Mouse (Mus musculus) liver, embryonic 11.5 days (tissue): Measurements from ENCODE around the gene Pcid2. TPM values are rescaled to one million over a fixed set of nuclear protein-coding genes. Genes with fewer than 3 reads are reported as not detected.

ENCODE experiments used
- ATAC-seq: fragments of 200-750 bp; cut with Nextera tagmentation; replicated peaks from 2 replicates; pipeline ENCODE4 v1.8.0; 2017; ENCODE audit warnings: moderate number of reproducible peaks, mild to moderate bottlenecking, moderate TSS enrichment, moderate library complexity; ENCODE audit not compliant: low FRiP score
- DNase-seq: peaks from one replicate; pipeline ENCODE4 v3.0.0-alpha.2; 2017; ENCODE audit warnings: low spot score
- H3K27ac ChIP-seq: fragments of 300-500 bp; sonication (generic); 2 replicates; pipeline ENCODE4 v1.5.1; 2014; ENCODE audit warnings: mild to moderate bottlenecking, low read depth, low read length, control low read depth
- H3K27me3 ChIP-seq: fragments of 300-500 bp; sonication (generic); replicated peaks from 2 replicates; pipeline ENCODE4 v1.6.1; 2014; ENCODE audit warnings: low read length, mixed read lengths; ENCODE audit not compliant: control insufficient read depth, insufficient read depth
- H3K36me3 ChIP-seq: fragments of 300-500 bp; sonication (generic); 2 replicates; pipeline ENCODE4 v1.6.1; 2014; ENCODE audit warnings: mild to moderate bottlenecking, low read length, moderate library complexity, mixed read lengths; ENCODE audit not compliant: control insufficient read depth, insufficient read depth
- H3K4me1 ChIP-seq: fragments of 300-500 bp; sonication (generic); replicated peaks from 2 replicates; pipeline ENCODE4 v1.6.1; 2014; ENCODE audit warnings: low read length, mixed read lengths; ENCODE audit not compliant: control insufficient read depth, insufficient read depth
- H3K4me2 ChIP-seq: fragments of 300-500 bp; sonication (generic); 2 replicates; pipeline ENCODE4 v1.6.1; 2014; ENCODE audit warnings: mild to moderate bottlenecking, control low read depth, moderate library complexity
- H3K4me3 ChIP-seq: fragments of 300-500 bp; sonication (generic); 2 replicates; pipeline ENCODE4 v1.5.1; 2014; ENCODE audit warnings: low read depth, low read length, control low read depth
- H3K9ac ChIP-seq: fragments of 300-500 bp; sonication (generic); 2 replicates; pipeline ENCODE4 v1.6.1; 2014; ENCODE audit warnings: low read depth, low read length, control low read depth
- H3K9me3 ChIP-seq: fragments of 300-500 bp; sonication (generic); 2 replicates; pipeline ENCODE4 v1.6.1; 2016; ENCODE audit warnings: low read length, inconsistent platforms, mixed read lengths; ENCODE audit not compliant: control insufficient read depth
- WGBS: fragments of 180-500 bp; shearing (Covaris S2); extraction: QIAGEN DNeasy Blood & Tissue Kit; methylation state at CpG from one replicate; pipeline ENCODE4 v1.1.7; 2014; 5-methylcytosine and 5-hydroxymethylcytosine counted together
- polyA plus RNA-seq: library from polyadenylated mRNA; unstranded; fragments of >200 nt; fragmentation: Nextera tagmentation; extraction: Ambion mirVana; gene quantifications from 2 replicates; pipeline ENCODE4 v1.2.1, GENCODE M21; 2014

Gene Pcid2
- polyA plus RNA-seq, 1 experiment from 2014 or later = 38.8 TPM

DNA sequence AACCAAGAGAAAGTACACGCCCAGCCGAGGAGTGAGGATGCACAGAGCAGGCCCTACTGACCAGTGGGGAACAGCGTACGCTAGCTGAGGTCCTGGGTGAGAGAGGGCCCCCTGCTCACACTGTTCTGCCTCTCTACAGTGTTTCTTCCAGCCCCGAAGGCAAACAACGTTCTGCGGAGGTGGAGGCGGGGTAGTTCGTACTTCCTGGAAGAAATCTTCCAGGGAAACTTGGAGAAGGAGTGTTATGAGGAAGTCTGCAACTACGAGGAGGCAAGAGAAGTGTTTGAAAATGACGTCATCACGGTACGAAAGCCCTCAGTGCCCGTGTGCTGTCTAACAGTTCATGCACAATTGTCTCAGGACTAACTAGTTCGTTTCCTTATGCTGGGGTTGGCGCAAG is 42.1 kb downstream of the Pcid2 start:
- H3K27ac ChIP-seq = no peak overlapping the region
- ATAC-seq (no peak), DNase-seq (no peak)
- no peaks in the 10 kb centered on the region for H3K36me3 ChIP-seq
- H3K4me2 ChIP-seq = no peak overlapping the region
- H3K4me1 ChIP-seq = no peaks in the 10 kb centered on the region; the same call in 1 of the 2 replicates
- WGBS = 78% methylated on average over 16 of the region's 16 CpGs
- no peak overlapping the region for H3K4me3 ChIP-seq
- H3K9ac ChIP-seq = no peak overlapping the region
- H3K9me3 ChIP-seq = no peaks in the 10 kb centered on the region
- H3K27me3 ChIP-seq = no peaks in the 10 kb centered on the region

DNA sequence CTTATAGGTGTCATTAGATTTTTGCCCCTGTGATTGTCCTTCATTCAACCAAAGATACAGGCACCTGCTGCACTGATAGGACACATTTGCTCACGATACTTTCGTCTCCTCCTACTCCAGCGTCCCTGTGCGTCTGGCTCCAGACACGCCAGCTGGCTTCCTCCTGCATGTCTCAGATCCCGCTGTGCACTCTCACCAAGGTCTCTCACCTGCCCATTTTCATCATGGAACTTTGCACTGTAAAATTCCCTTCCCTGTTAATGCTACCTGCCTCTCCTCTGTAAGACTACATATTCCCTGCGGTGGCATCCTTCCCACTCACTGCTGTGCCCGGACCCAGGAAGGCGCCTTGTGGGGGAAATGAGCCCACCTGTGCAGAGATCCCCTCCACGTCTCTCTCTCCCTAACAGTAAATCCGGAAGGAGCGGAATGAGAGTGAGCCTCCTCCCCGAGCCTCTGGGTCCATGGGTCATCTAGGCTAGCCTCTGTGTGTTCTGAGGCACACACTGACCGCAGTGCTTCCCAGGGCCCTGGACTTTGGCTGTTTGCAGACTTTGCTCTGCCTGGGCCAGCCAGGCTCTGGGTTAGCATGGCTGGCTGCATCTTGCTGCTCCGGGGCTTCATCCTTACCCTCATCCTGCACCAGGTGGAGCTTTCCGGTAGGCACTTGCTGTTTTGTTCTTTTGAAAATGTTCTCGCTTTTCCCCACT is 44.7 kb downstream of the Pcid2 start, which contains the start of gene Proz:
Gene Proz, plus strand, starts transcription at position 474 of the 710 bp plus-strand sequence.
- peak within 1 kb of the TSS; percentile 33 for H3K4me3 ChIP-seq
- 0 out of 2 replicates have a peak, but pooled peaks cover under 1% of the 10 kb centered on the region for H3K36me3 ChIP-seq
- WGBS = 69% methylated on average over 17 of the region's 17 CpGs
- peak within 1 kb of the TSS; percentile 59 for H3K27ac ChIP-seq
- no peak within 1 kb of the TSS for H3K9ac ChIP-seq
- no peak for DNase-seq
- no peaks in the 10 kb centered on the region for H3K27me3 ChIP-seq
- H3K4me2 ChIP-seq = peak within 1 kb of the TSS; percentile 51
- peak; percentile 74 for ATAC-seq
- no peaks in the 10 kb centered on the region for H3K9me3 ChIP-seq
- H3K4me1 ChIP-seq = no peaks in the 10 kb centered on the region; the same call in 1 of the 2 replicates

DNA sequence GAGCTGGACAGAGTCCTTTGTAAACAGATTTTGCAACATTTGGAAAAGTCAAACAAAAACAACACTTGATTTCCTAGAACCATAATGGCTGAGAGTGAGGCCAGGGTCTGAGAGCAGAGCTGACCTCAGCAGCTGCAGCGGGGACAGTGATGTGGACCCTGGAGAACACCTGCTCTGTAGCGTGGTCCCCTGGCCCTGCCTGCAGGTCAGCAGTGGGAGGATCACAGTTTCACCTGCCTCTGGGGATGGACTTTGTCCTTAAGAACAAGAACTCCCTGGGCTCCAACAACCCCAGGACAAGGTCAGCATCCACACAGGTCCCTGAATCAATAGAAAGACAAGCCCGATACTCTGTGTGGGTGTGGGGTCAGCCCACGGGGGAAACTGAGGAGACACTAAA is 47.9 kb downstream of the Pcid2 start:
- no peaks in the 10 kb centered on the region; the same call in 1 of the 2 replicates for H3K4me1 ChIP-seq
- H3K27ac ChIP-seq = peak overlapping the region; percentile 11; the same call in 1 of the 2 replicates
- H3K4me2 ChIP-seq = no peak overlapping the region
- 65% methylated on average over 4 of the region's 4 CpGs for WGBS
- H3K27me3 ChIP-seq = no peaks in the 10 kb centered on the region
- H3K9ac ChIP-seq = no peak overlapping the region
- H3K9me3 ChIP-seq = no peaks in the 10 kb centered on the region
- 0 out of 2 replicates have a peak, but pooled peaks cover 3% of the 10 kb centered on the region for H3K36me3 ChIP-seq
- DNase-seq = no peak
- no peak overlapping the region for H3K4me3 ChIP-seq
- ATAC-seq = peak; percentile 44

DNA sequence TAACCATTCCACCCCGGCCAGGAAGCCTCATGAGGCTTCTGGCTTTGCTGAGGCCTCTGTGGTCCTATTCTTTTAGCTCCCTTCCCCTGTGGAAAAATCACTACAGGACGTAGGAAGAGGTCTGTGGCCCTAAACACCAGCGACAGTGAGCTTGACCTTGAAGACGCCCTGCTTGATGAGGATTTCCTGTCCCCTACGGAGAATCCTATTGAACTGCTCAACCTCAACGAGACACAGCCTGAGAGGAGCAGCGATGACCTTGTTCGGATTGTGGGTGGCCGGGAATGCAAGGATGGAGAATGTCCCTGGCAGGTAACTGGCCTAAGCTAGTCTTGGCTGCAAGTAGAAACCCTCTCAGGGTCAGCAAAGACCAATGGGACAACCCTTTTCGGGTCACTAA is 54.7 kb downstream of the Pcid2 start:
- H3K4me2 ChIP-seq = no peak overlapping the region
- ATAC-seq (no peak), DNase-seq (no peak)
- H3K4me1 ChIP-seq = no peaks in the 10 kb centered on the region
- no peaks in the 10 kb centered on the region for H3K9me3 ChIP-seq
- H3K27ac ChIP-seq = no peak overlapping the region
- 76% methylated on average over 10 of the region's 10 CpGs for WGBS
- H3K9ac ChIP-seq = no peak overlapping the region
- H3K4me3 ChIP-seq = no peak overlapping the region
- H3K27me3 ChIP-seq = no peaks in the 10 kb centered on the region
- H3K36me3 ChIP-seq = 0 out of 2 replicates have a peak, but pooled peaks cover 2% of the 10 kb centered on the region

DNA sequence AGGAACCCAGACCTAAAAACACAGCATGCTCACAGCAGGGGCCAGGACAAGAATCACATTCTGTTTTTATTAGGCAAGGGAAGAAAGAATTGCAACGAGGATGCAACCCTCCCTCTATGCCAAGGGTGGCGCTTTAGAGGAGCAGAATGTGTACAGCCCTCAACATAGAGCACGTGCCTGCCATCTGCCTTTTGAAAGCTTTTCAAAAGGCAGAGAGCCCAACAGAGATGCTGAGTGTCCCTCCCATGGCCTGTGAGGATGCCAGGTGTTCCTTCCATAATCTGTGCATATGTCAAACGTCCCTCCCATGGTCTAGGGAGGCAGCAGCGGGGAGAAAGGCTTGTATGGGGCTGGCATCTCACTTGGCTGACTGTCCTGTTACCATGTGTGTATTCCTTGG is 57.6 kb downstream of the Pcid2 start:
- no peaks in the 10 kb centered on the region for H3K36me3 ChIP-seq
- ATAC-seq (no peak), DNase-seq (no peak)
- H3K4me1 ChIP-seq = no peaks in the 10 kb centered on the region
- no peaks in the 10 kb centered on the region for H3K9me3 ChIP-seq
- no peak overlapping the region for H3K27ac ChIP-seq
- no peaks in the 10 kb centered on the region for H3K27me3 ChIP-seq
- H3K4me2 ChIP-seq = no peak overlapping the region
- no peak overlapping the region for H3K4me3 ChIP-seq
- H3K9ac ChIP-seq = no peak overlapping the region
- 67% methylated on average over 5 of the region's 5 CpGs for WGBS

DNA sequence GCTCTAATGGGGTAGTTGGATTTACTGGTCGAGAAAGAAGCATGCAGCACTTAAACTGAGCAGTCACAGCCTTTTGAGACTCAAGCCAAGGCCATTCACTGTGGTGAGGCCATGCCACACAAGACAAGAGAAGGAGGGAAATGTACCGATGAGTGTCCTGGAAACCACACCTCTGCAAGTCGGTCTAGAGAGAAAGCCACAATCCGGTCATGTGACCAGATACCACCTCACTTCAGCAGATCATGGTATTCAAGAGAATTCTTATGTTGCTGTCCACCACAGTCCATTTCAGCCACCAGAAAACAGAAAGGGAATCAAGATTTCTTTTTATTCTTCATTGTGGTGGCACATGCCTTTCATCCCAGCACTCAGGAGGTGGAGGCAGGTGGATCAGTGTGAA is 63.8 kb downstream of the Pcid2 start:
- Histone ChIP-seq H3K27ac (no peak overlapping the region), H3K4me3 (no peak overlapping the region), H3K4me2 (no peak overlapping the region), H3K9ac (no peak overlapping the region), H3K27me3 (no peaks in the 10 kb centered on the region), H3K4me1 (peaks cover 5% of the 10 kb centered on the region), H3K9me3 (no peaks in the 10 kb centered on the region), H3K36me3 (no peaks in the 10 kb centered on the region)
- 57% methylated on average over 4 of the region's 4 CpGs for WGBS
- DNase-seq (no peak), ATAC-seq (no peak)

DNA sequence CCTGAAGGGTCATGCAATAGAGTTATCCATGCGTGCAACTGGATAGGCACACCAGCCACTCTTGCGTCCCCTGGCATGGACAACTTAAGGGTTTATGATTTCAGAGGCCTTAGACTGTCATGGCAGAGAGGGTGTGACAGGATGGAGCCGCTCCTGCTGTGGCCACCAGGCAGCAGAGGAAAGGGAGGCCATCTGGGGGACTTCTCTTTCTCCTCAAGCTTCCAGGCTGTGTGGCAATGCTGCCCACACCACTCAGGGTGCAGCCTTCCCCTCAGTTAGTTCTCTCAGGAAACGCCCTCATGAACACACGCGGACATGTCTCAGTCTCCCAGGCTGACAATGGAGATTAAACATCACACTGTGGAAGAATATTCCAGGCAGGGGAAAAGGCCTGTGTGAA is 66.2 kb downstream of the Pcid2 start:
- Histone ChIP-seq H3K9ac (0 out of 2 replicates have a peak overlapping the region, but pooled peaks have one; percentile 22), H3K4me2 (peak overlapping the region; percentile 59), H3K4me3 (no peak overlapping the region), H3K36me3 (no peaks in the 10 kb centered on the region), H3K4me1 (peaks cover 6% of the 10 kb centered on the region), H3K27me3 (no peaks in the 10 kb centered on the region), H3K27ac (no peak overlapping the region; the same call in 1 of the 2 replicates), H3K9me3 (no peaks in the 10 kb centered on the region)
- ATAC-seq (no peak), DNase-seq (no peak)
- 73% methylated on average over 6 of the region's 6 CpGs for WGBS

DNA sequence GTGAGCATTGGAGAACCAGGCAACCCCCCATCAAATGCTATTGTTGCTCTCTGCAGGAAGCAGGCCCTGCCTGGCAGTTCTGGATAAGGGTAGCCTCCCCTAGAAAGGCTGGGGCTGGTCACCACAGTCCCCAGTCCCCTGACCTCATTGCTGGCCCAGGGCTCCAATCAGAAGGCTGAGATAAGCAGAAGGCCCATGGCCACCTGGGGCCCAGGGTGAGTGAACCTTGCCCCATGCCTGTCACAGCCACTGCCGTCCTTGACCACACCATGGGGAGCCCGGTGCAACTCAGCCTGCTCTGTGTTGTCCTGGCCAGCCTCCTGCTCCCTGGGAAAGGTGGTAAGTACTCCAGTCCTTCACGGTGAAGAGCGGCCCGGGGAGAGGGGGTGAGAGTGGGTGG is 67.7 kb downstream of the Pcid2 start:
- peak overlapping the region; percentile 59 for H3K4me2 ChIP-seq
- 22% methylated on average over 5 of the region's 5 CpGs for WGBS
- DNase-seq (peak; percentile 60), ATAC-seq (peak; percentile 83)
- peak overlapping the region; percentile 45 for H3K9ac ChIP-seq
- no peaks in the 10 kb centered on the region for H3K27me3 ChIP-seq
- H3K4me1 ChIP-seq = peaks cover 6% of the 10 kb centered on the region
- no peaks in the 10 kb centered on the region for H3K9me3 ChIP-seq
- peak overlapping the region; percentile 55 for H3K27ac ChIP-seq
- peak overlapping the region; percentile 33 for H3K4me3 ChIP-seq
- no peaks in the 10 kb centered on the region for H3K36me3 ChIP-seq

DNA sequence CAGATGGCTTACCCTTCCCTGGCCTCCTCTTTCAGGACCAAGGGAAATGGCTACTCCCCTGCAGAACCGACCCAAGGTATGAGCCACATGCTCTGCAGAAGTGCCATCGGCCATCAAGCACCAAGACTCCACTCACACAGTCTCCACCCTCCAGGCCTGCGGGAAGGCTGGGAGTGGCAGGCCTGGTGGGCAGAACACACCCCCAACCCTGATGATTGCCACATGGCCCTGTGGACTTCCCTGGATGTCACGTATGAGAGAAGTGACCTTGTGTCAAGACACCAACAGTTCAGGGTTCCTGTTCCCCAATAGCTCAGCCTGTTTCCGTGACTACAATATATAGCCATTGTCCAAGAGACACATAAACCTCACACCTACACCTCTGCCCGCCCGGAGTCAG is 68.2 kb downstream of the Pcid2 start, which contains the start of gene F10:
Gene F10, plus strand, starts transcription at position 294 of the 400 bp plus-strand sequence.
- peak within 1 kb of the TSS; percentile 33 for H3K4me3 ChIP-seq
- no peaks in the 10 kb centered on the region for H3K9me3 ChIP-seq
- H3K4me2 ChIP-seq = peak within 1 kb of the TSS; percentile 59
- no peaks in the 10 kb centered on the region for H3K27me3 ChIP-seq
- peak within 1 kb of the TSS; percentile 45 for H3K9ac ChIP-seq
- WGBS = 59% methylated on average over 7 of the region's 7 CpGs
- H3K36me3 ChIP-seq = no peaks in the 10 kb centered on the region
- H3K4me1 ChIP-seq = peaks cover 6% of the 10 kb centered on the region
- peak within 1 kb of the TSS; percentile 55 for H3K27ac ChIP-seq
- ATAC-seq = peak; percentile 25; the same call in 1 of the 2 replicates
- no peak for DNase-seq
